Mouse (Mus musculus): ENCODE measurements at regions not wholly inside any gene's neighbourhood (a gene's known extent, or its start where the extent isn't known, plus 50 kb on each side); places are given as distances from the start of the nearest gene placed in this dataset.
A peak's percentile ranks its signal among the peaks of the same experiment; 100 is the strongest.

GRCm38 (mm10) chr13:71617198-71617597, 346.3 kb downstream of the Irx1 start:
- no peak for ATAC-seq (replicated peaks; ENCODE audit: low FRiP score, low read depth)
- Histone ChIP-seq H3K27me3 (ENCODE audit: insufficient read depth, low read length) (no peaks in the 10 kb centered on the region), H3K36me3 (ENCODE audit: insufficient read depth, low read length) (no peaks in the 10 kb centered on the region), H3K4me3 (replicated peaks; ENCODE audit: low read depth, low read length) (no peak overlapping the region), H3K4me1 (replicated peaks; ENCODE audit: insufficient read depth, low read length) (no peaks in the 10 kb centered on the region), H3K9me3 (replicated peaks; ENCODE audit: low read length) (no peaks in the 10 kb centered on the region), H3K27ac (no peak overlapping the region), H3K9ac (ENCODE audit: low read depth, low read length) (no peak overlapping the region), H3K4me2 (ENCODE audit: low read length) (no peak overlapping the region)
- no peak for TF ChIP-seq CTCF (IDR thresholded peaks at IDR 0.05; ENCODE audit: low read depth)
- 35% methylated on average over 2 of the region's 2 CpGs for WGBS
- peak; percentile 36 for DNase-seq (ENCODE audit: low spot score)

DNA sequence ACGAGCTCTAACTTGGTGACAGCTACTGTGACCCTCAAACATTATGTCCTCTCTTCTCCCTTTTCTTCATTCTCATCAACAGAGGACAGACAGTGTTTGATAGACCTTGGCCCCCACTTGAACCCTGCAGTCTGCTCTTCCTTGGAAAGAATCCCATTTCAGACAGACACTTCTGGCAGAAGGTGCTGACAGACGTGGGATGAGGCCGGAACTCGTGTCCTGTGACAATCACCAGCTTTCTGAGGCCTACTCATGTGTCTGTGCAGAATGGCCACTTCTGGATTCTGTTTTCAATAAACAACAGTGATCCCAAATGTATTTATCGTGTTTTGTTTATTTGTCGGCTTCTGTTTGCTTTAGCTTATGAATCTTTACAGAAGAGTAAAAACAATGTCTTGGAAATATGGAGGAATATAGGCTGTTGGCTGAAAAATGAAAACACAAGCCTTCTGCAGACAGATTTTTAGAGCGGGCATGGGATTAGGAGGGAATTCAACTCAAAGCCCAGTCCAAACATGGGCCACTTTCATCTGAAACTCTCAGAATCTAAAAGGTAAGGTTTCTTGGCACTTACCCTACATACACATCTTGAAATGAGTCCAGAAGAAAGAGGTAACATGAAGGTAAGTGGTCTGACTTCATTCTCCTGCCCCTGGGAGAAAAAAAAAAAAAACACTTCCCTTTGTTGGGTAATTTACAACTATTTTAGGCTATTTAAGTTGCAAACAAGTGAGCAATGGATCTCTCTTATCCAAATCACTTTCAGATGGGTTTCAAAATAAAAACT, 350.9 kb downstream of the Irx1 start:
- Histone ChIP-seq H3K4me3 (replicated peaks; ENCODE audit: low read depth, low read length) (no peak overlapping the region), H3K27ac (no peak overlapping the region), H3K9ac (ENCODE audit: low read depth, low read length) (no peak overlapping the region), H3K4me2 (ENCODE audit: low read length) (no peak overlapping the region), H3K4me1 (replicated peaks; ENCODE audit: insufficient read depth, low read length) (no peaks in the 10 kb centered on the region), H3K36me3 (ENCODE audit: insufficient read depth, low read length) (no peaks in the 10 kb centered on the region), H3K27me3 (ENCODE audit: insufficient read depth, low read length) (no peaks in the 10 kb centered on the region), H3K9me3 (replicated peaks; ENCODE audit: low read length) (no peaks in the 10 kb centered on the region)
- DNase-seq (ENCODE audit: low spot score) (no peak), ATAC-seq (replicated peaks; ENCODE audit: low FRiP score, low read depth) (no peak)
- WGBS = 65% methylated on average over 7 of the region's 7 CpGs
- no peak for TF ChIP-seq CTCF (IDR thresholded peaks at IDR 0.05; ENCODE audit: low read depth)

GRCm38 (mm10) chr13:71582486-71582885, 381.0 kb downstream of the Irx1 start:
- no peak for TF ChIP-seq CTCF (IDR thresholded peaks at IDR 0.05; ENCODE audit: low read depth)
- DNase-seq (ENCODE audit: low spot score) (no peak), ATAC-seq (replicated peaks; ENCODE audit: low FRiP score, low read depth) (no peak)
- Histone ChIP-seq H3K9me3 (replicated peaks; ENCODE audit: low read length) (no peaks in the 10 kb centered on the region), H3K9ac (ENCODE audit: low read depth, low read length) (no peak overlapping the region), H3K4me3 (replicated peaks; ENCODE audit: low read depth, low read length) (no peak overlapping the region), H3K36me3 (ENCODE audit: insufficient read depth, low read length) (no peaks in the 10 kb centered on the region), H3K27ac (no peak overlapping the region), H3K4me2 (ENCODE audit: low read length) (no peak overlapping the region), H3K27me3 (ENCODE audit: insufficient read depth, low read length) (no peaks in the 10 kb centered on the region), H3K4me1 (replicated peaks; ENCODE audit: insufficient read depth, low read length) (no peaks in the 10 kb centered on the region)
- 25% methylated on average over 4 of the region's 4 CpGs for WGBS

GRCm38 (mm10) chr13:71565895-71566294, 397.6 kb downstream of the Irx1 start:
- H3K27me3 ChIP-seq (ENCODE audit: insufficient read depth, low read length) = no peaks in the 10 kb centered on the region
- no peaks in the 10 kb centered on the region for H3K4me1 ChIP-seq (replicated peaks; ENCODE audit: insufficient read depth, low read length)
- ATAC-seq (replicated peaks; ENCODE audit: low FRiP score, low read depth) (peak; percentile 74), DNase-seq (ENCODE audit: low spot score) (peak; percentile 66)
- H3K9me3 ChIP-seq (replicated peaks; ENCODE audit: low read length) = no peaks in the 10 kb centered on the region
- H3K4me3 ChIP-seq (replicated peaks; ENCODE audit: low read depth, low read length) = no peak overlapping the region
- H3K27ac ChIP-seq = no peak overlapping the region
- WGBS = 34% methylated on average over 6 of the region's 6 CpGs
- H3K36me3 ChIP-seq (ENCODE audit: insufficient read depth, low read length) = no peaks in the 10 kb centered on the region
- no peak for TF ChIP-seq CTCF (IDR thresholded peaks at IDR 0.05; ENCODE audit: low read depth)
- H3K9ac ChIP-seq (ENCODE audit: low read depth, low read length) = no peak overlapping the region
- no peak overlapping the region for H3K4me2 ChIP-seq (ENCODE audit: low read length)

- no peak overlapping the region for H3K27ac ChIP-seq
- 52% methylated on average over 7 of the region's 7 CpGs for WGBS
- DNase-seq (ENCODE audit: low spot score) (peak; percentile 5), ATAC-seq (replicated peaks; ENCODE audit: low FRiP score, low read depth) (peak; percentile 57; the same call in 1 of the 2 replicates)
- no peak overlapping the region for H3K4me2 ChIP-seq (ENCODE audit: low read length)
- H3K36me3 ChIP-seq (ENCODE audit: insufficient read depth, low read length) = no peaks in the 10 kb centered on the region
- no peak for TF ChIP-seq CTCF (IDR thresholded peaks at IDR 0.05; ENCODE audit: low read depth)
- H3K4me1 ChIP-seq (replicated peaks; ENCODE audit: insufficient read depth, low read length) = no peaks in the 10 kb centered on the region
- no peaks in the 10 kb centered on the region for H3K27me3 ChIP-seq (ENCODE audit: insufficient read depth, low read length)
- H3K9me3 ChIP-seq (replicated peaks; ENCODE audit: low read length) = no peaks in the 10 kb centered on the region
- H3K9ac ChIP-seq (ENCODE audit: low read depth, low read length) = no peak overlapping the region
- H3K4me3 ChIP-seq (replicated peaks; ENCODE audit: low read depth, low read length) = no peak overlapping the region
Observed at GRCm38 (mm10) chr13:71565388-71565787, 398.1 kb downstream of the Irx1 start.

DNA sequence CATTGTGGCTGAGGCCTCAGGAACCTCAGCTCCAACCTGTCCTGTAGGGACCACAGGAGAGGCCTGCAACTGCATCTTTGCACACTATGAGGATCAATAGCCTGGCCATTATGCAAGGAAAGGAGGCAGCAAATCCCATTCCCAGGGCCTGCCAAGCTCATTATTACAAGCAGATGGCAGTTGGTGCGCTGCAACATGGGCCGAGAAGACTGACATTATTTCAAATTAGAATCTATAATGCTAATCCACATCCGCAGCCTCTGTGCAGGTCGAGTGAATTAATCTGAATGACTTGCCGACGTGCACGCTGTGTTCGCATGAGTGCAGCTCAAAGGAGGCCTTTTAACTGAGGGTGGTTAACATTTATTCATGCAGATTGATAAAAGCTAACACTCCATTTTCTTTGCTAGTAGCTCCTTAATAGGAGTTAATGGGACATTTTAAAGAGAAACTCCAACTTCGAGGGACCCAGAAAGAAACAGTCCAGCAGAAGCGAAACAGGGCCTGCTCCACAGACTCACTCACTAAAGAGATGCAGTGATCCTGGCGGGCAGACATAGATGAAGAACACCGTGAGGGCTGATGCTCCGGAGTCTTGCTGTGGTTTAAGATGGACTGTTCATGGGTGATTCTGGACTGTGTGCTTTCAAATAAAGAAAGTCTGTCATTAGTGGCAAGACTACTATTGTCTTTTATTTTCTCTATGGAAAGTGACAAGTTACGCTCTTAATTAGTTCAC, 404.9 kb downstream of the Irx1 start:
- Histone ChIP-seq H3K27me3 (ENCODE audit: insufficient read depth, low read length) (no peaks in the 10 kb centered on the region), H3K27ac (no peak overlapping the region), H3K4me1 (replicated peaks; ENCODE audit: insufficient read depth, low read length) (no peaks in the 10 kb centered on the region), H3K4me2 (ENCODE audit: low read length) (no peak overlapping the region), H3K4me3 (replicated peaks; ENCODE audit: low read depth, low read length) (no peak overlapping the region), H3K9ac (ENCODE audit: low read depth, low read length) (no peak overlapping the region), H3K9me3 (replicated peaks; ENCODE audit: low read length) (no peaks in the 10 kb centered on the region), H3K36me3 (ENCODE audit: insufficient read depth, low read length) (no peaks in the 10 kb centered on the region)
- no peak for TF ChIP-seq CTCF (IDR thresholded peaks at IDR 0.05; ENCODE audit: low read depth)
- WGBS = 76% methylated on average over 14 of the region's 14 CpGs
- DNase-seq (ENCODE audit: low spot score) = no peak
- no peak for ATAC-seq (replicated peaks; ENCODE audit: low FRiP score, low read depth)
